Mouse (Mus musculus) bone marrow macrophage, adult 2 months (primary cell): Measurements from ENCODE around the gene Pbx1.

ENCODE experiments used
- CTCF ChIP-seq: IDR thresholded peaks from 2 replicates; pipeline ENCODE4 v1.5.1; 2012; ENCODE audit warnings: low read depth, mild to moderate bottlenecking, low read length, moderate library complexity
- POLR2A ChIP-seq: IDR thresholded peaks from 2 replicates; pipeline ENCODE4 v1.6.1; 2012; ENCODE audit warnings: mild to moderate bottlenecking, low read depth, low read length, borderline replicate concordance

DNA sequence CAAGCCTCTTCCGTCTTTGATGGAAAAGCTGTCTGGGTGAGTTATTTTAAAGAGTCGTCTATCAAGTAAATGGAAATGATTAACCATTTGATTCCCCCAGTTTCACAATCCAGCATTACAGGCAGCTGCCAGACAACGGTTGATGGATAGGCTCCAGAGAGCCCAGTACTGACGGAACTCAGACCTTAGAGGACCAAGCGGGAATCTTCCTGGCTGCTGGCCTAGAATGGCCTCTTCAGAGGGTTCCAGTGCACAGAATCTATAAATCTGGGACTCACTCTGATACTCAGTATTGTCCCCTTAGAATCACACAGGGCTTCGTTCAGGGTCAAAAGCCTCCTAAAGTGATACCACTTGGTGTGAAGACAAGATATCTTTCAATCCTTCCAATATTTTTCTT lies 216.6 kb downstream of the Pbx1 start:
- TF ChIP-seq POLR2A (no peak), CTCF (no peak)
